In the genomic region with DNA sequence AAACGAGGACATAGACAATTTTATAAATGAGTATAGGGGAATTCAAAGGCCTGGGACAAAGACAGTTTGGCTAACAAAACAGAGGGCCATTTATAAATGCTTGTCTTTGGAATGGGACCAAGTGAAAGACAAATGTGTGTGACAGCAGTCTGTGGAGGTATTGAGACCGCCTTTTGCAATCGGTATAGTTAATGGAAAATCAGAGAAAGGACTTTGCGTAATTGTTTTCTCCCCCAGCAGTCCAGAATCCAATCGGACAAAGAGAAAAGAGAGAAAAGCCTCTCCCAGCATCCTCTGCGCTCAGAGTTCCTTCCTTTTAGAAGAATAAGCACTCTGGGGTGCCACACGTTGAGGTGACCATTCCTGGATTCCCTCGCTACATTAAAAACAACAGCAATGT, we compare ENCODE assay signal across 25 mouse cellular contexts. TPM values are rescaled to one million over a fixed set of nuclear protein-coding genes. Genes with fewer than 3 reads are reported as not detected.
DNase-seq lines count a peak whose midpoint lies in the region; ATAC-seq and TF ChIP-seq lines count a peak whose summit lies in the region.
"Had no signal": no experiment of that assay in that cellular context is flagged by ENCODE, and none has a peak within 500 bp of the region (broad histone marks: within the 10 kb centered on the region; RNA-seq: fewer than 3 reads in every experiment).

No protein-coding gene starts in this region.

- H3K9ac ChIP-seq in forebrain, embryonic 16.5 days (replicated peaks; ENCODE audit: low read depth, low read length): no peak overlapping the region
- H3K9ac ChIP-seq in intestine, embryonic 15.5 days: no peak overlapping the region
- no peak overlapping the region for H3K9ac ChIP-seq in intestine, embryonic 16.5 days (ENCODE audit: low read depth, low read length)
- no peak overlapping the region for H3K9ac ChIP-seq in lung, embryonic 14.5 days
- H3K9ac ChIP-seq in forebrain, embryonic 14.5 days (ENCODE audit: low read length): no peak overlapping the region
- H3K9ac ChIP-seq: embryonic facial prominence, embryonic 13.5 days; heart, embryonic 15.5 days; midbrain, embryonic 15.5 days; stomach, embryonic 15.5 days had no signal

- no peaks in the 10 kb centered on the region for H3K27me3 ChIP-seq in forebrain, embryonic 10.5 days (ENCODE audit: poor library complexity, severe bottlenecking)
- no peaks in the 10 kb centered on the region for H3K27me3 ChIP-seq in forebrain, embryonic 16.5 days (replicated peaks; ENCODE audit: control insufficient read depth, insufficient read depth, low read length)
- H3K27me3 ChIP-seq in intestine, embryonic 15.5 days (replicated peaks): no peaks in the 10 kb centered on the region
- no peaks in the 10 kb centered on the region for H3K27me3 ChIP-seq in intestine, embryonic 16.5 days (replicated peaks; ENCODE audit: control insufficient read depth, insufficient read depth, low read length)
- H3K27me3 ChIP-seq in lung, embryonic 14.5 days (ENCODE audit: insufficient read depth, low read length): no peaks in the 10 kb centered on the region
- H3K27me3 ChIP-seq in forebrain, embryonic 14.5 days (replicated peaks; ENCODE audit: control insufficient read depth, insufficient read depth, low read length): no peaks in the 10 kb centered on the region
- H3K27me3 ChIP-seq: embryonic facial prominence, embryonic 13.5 days; heart, embryonic 15.5 days; Patski; stomach, embryonic 15.5 days had no signal

- WGBS in forebrain, embryonic 10.5 days: 61% methylated on average over 8 of the region's 8 CpGs
- WGBS in forebrain, embryonic 16.5 days: 10% methylated on average over 8 of the region's 8 CpGs
- WGBS in intestine, embryonic 15.5 days: 76% methylated on average over 8 of the region's 8 CpGs
- 63% methylated on average over 8 of the region's 8 CpGs for WGBS in intestine, embryonic 16.5 days
- 56% methylated on average over 8 of the region's 8 CpGs for WGBS in lung, embryonic 14.5 days
- WGBS in forebrain, embryonic 14.5 days: 11% methylated on average over 8 of the region's 8 CpGs

- no peaks in the 10 kb centered on the region for H3K9me3 ChIP-seq in forebrain, embryonic 10.5 days
- H3K9me3 ChIP-seq in forebrain, embryonic 16.5 days (ENCODE audit: control insufficient read depth, low read length): no peaks in the 10 kb centered on the region
- no peaks in the 10 kb centered on the region for H3K9me3 ChIP-seq in intestine, embryonic 15.5 days
- H3K9me3 ChIP-seq in intestine, embryonic 16.5 days (ENCODE audit: control insufficient read depth, low read length): no peaks in the 10 kb centered on the region
- no peaks in the 10 kb centered on the region for H3K9me3 ChIP-seq in lung, embryonic 14.5 days (ENCODE audit: low read depth, low read length)
- no peaks in the 10 kb centered on the region for H3K9me3 ChIP-seq in forebrain, embryonic 14.5 days (replicated peaks; ENCODE audit: control insufficient read depth, low read length)
- H3K9me3 ChIP-seq: embryonic facial prominence, embryonic 13.5 days; heart, embryonic 15.5 days; megakaryocyte, embryonic 14.5 days; midbrain, embryonic 15.5 days; stomach, embryonic 15.5 days had no signal

- TF ChIP-seq CTCF in lung, embryonic 14.5 days (IDR thresholded peaks at IDR 0.05; ENCODE audit: low read depth): no peak

- H3K4me1 ChIP-seq in forebrain, embryonic 10.5 days: peaks cover 35% of the 10 kb centered on the region
- peaks cover 6% of the 10 kb centered on the region; the same call in 1 of the 2 replicates for H3K4me1 ChIP-seq in forebrain, embryonic 16.5 days (replicated peaks; ENCODE audit: control insufficient read depth, insufficient read depth, low read length)
- H3K4me1 ChIP-seq in intestine, embryonic 15.5 days (replicated peaks): peaks cover 2% of the 10 kb centered on the region; the same call in 1 of the 2 replicates
- peaks cover 8% of the 10 kb centered on the region for H3K4me1 ChIP-seq in intestine, embryonic 16.5 days (ENCODE audit: control insufficient read depth, insufficient read depth, low read length)
- peaks cover 7% of the 10 kb centered on the region for H3K4me1 ChIP-seq in lung, embryonic 14.5 days (ENCODE audit: insufficient read depth)
- H3K4me1 ChIP-seq in forebrain, embryonic 14.5 days (ENCODE audit: control insufficient read depth, insufficient read depth, low read length): no peaks in the 10 kb centered on the region
- H3K4me1 ChIP-seq: midbrain, embryonic 15.5 days had no signal

- peak overlapping the region; percentile 78 for H3K27ac ChIP-seq in forebrain, embryonic 10.5 days
- no peak overlapping the region for H3K27ac ChIP-seq in forebrain, embryonic 16.5 days (ENCODE audit: low read length)
- H3K27ac ChIP-seq in intestine, embryonic 15.5 days: 0 out of 2 replicates have a peak overlapping the region, but pooled peaks have one; percentile 0
- no peak overlapping the region for H3K27ac ChIP-seq in intestine, embryonic 16.5 days (ENCODE audit: low read length)
- peak overlapping the region; percentile 37; the same call in 1 of the 2 replicates for H3K27ac ChIP-seq in lung, embryonic 14.5 days (ENCODE audit: low read depth)
- H3K27ac ChIP-seq in forebrain, embryonic 14.5 days (ENCODE audit: low read depth, low read length): no peak overlapping the region
- H3K27ac ChIP-seq: heart, embryonic 15.5 days; midbrain, embryonic 15.5 days had no signal

- DNase-seq in forebrain, embryonic 10.5 days (ENCODE audit: extremely low spot score, low spot score): no peak
- DNase-seq in lung, embryonic 14.5 days: no peak
- DNase-seq in lung, postnatal 10 days: no peak
- DNase-seq in forebrain, embryonic 14.5 days (ENCODE audit: low spot score): peak; percentile 64
- no peak for DNase-seq in adrenal gland, postnatal 10 days
- DNase-seq: adrenal gland, adult 8-10 months; cerebellum, adult 9-11 months; gastrocnemius, postnatal 25 days; heart, postnatal 4 days; kidney, adult 11 months; kidney, postnatal 10 days; lung, adult 18-20 months; right cerebral cortex, postnatal 25 days; thymus, adult 18-20 months; thymus, postnatal 4 days had no signal

- no peak overlapping the region for H3K4me3 ChIP-seq in forebrain, embryonic 10.5 days
- H3K4me3 ChIP-seq in forebrain, embryonic 16.5 days (replicated peaks; ENCODE audit: low read length): no peak overlapping the region
- no peak overlapping the region for H3K4me3 ChIP-seq in intestine, embryonic 15.5 days (replicated peaks)
- no peak overlapping the region for H3K4me3 ChIP-seq in intestine, embryonic 16.5 days (ENCODE audit: low read length)
- no peak overlapping the region for H3K4me3 ChIP-seq in lung, embryonic 14.5 days (ENCODE audit: low read depth, low read length)
- no peak overlapping the region for H3K4me3 ChIP-seq in forebrain, embryonic 14.5 days (ENCODE audit: low read depth, low read length)
- H3K4me3 ChIP-seq: embryonic facial prominence, embryonic 13.5 days; heart, embryonic 15.5 days; megakaryocyte, embryonic 14.5 days; midbrain, embryonic 15.5 days; stomach, embryonic 15.5 days had no signal

- ATAC-seq in forebrain, embryonic 16.5 days: no peak
- no peak for ATAC-seq in intestine, embryonic 15.5 days
- ATAC-seq in intestine, embryonic 16.5 days: no peak
- no peak for ATAC-seq in lung, embryonic 14.5 days (ENCODE audit: insufficient read depth)
- 0 out of 2 replicates have a peak, but pooled peaks have one; percentile 2 for ATAC-seq in forebrain, embryonic 14.5 days
- ATAC-seq: CD4-positive, CD25-positive, alpha-beta regulatory T cell, adult 4 months; midbrain, embryonic 15.5 days; Patski had no signal

- no peaks in the 10 kb centered on the region for H3K36me3 ChIP-seq in forebrain, embryonic 10.5 days (replicated peaks)
- H3K36me3 ChIP-seq in forebrain, embryonic 16.5 days (ENCODE audit: control insufficient read depth, insufficient read depth): no peaks in the 10 kb centered on the region
- no peaks in the 10 kb centered on the region for H3K36me3 ChIP-seq in intestine, embryonic 15.5 days
- H3K36me3 ChIP-seq in intestine, embryonic 16.5 days (ENCODE audit: control insufficient read depth, insufficient read depth, low read length): no peaks in the 10 kb centered on the region
- H3K36me3 ChIP-seq in lung, embryonic 14.5 days (ENCODE audit: insufficient read depth): no peaks in the 10 kb centered on the region
- H3K36me3 ChIP-seq in forebrain, embryonic 14.5 days (ENCODE audit: control insufficient read depth, insufficient read depth, low read length): no peaks in the 10 kb centered on the region
- H3K36me3 ChIP-seq: embryonic facial prominence, embryonic 13.5 days; heart, embryonic 15.5 days; midbrain, embryonic 15.5 days; stomach, embryonic 15.5 days had no signal

- H3K4me2 ChIP-seq in forebrain, embryonic 16.5 days (ENCODE audit: low read length): no peak overlapping the region
- H3K4me2 ChIP-seq in intestine, embryonic 15.5 days (replicated peaks): no peak overlapping the region
- no peak overlapping the region for H3K4me2 ChIP-seq in intestine, embryonic 16.5 days (ENCODE audit: low read depth, low read length)
- H3K4me2 ChIP-seq in lung, embryonic 14.5 days: no peak overlapping the region
- no peak overlapping the region for H3K4me2 ChIP-seq in forebrain, embryonic 14.5 days (ENCODE audit: low read length)
- H3K4me2 ChIP-seq: embryonic facial prominence, embryonic 13.5 days; heart, embryonic 15.5 days; midbrain, embryonic 15.5 days; stomach, embryonic 15.5 days had no signal

RNA-seq across cellular contexts. Expression of a gene that starts 32.6 kb away (rescaled TPM):
- polyA plus RNA-seq in forebrain, embryonic 10.5 days (2016; fragmentation: Nextera tagmentation; extraction: Ambion mirVana): 121 and 129 TPM in 2 replicates
- 22.6 and 26.7 TPM in 2 replicates for polyA plus RNA-seq in forebrain, embryonic 16.5 days (2015; fragmentation: Nextera tagmentation; extraction: Ambion mirVana)
- 95.8 and 107 TPM in 2 replicates for polyA plus RNA-seq in intestine, embryonic 15.5 days (2015; fragmentation: Nextera tagmentation; extraction: Ambion mirVana)
- polyA plus RNA-seq in intestine, embryonic 16.5 days (2015; fragmentation: Nextera tagmentation; extraction: Ambion mirVana): 79.7 and 89.1 TPM in 2 replicates
- polyA plus RNA-seq in lung, embryonic 14.5 days (2014; fragmentation: Nextera tagmentation; extraction: Ambion mirVana): 190 and 192 TPM in 2 replicates
- polyA plus RNA-seq in forebrain, embryonic 14.5 days (2014; fragmentation: Nextera tagmentation; extraction: Ambion mirVana): 39.7 and 45.5 TPM in 2 replicates
- total RNA-seq in adrenal gland, postnatal 10 days (2021): 100 to 1,000 TPM; 190 to 228 TPM

Comparison
In these comparisons a context has a peak if more than half of its experiments do, and no peak if none do; other contexts are left out.
1. H3K27ac ChIP-seq: peak in forebrain, embryonic 10.5 days (single experiment), intestine, embryonic 15.5 days (single experiment) and lung, embryonic 14.5 days (single experiment); none in forebrain, embryonic 16.5 days (single experiment), intestine, embryonic 16.5 days (single experiment) and forebrain, embryonic 14.5 days (single experiment).